Mouse (Mus musculus) embryonic facial prominence, embryonic 12.5 days (tissue): ENCODE results near the gene Cdc42ep3. TPM values are rescaled to one million over a fixed set of nuclear protein-coding genes. Genes with fewer than 3 reads are reported as not detected.

Experiments
- ATAC-seq: fragments of 200-750 bp; cut with Nextera tagmentation; 2 replicates; pipeline ENCODE4 v1.8.0; 2017; ENCODE audit not compliant: insufficient number of reproducible peaks, insufficient read depth, low FRiP score, low TSS enrichment
- H3K27ac ChIP-seq: fragments of 300-500 bp; sonication (generic); 2 replicates; pipeline ENCODE4 v1.5.1; 2016; ENCODE audit warnings: mild to moderate bottlenecking
- H3K27me3 ChIP-seq: fragments of 300-500 bp; sonication (generic); 2 replicates; pipeline ENCODE4 v1.6.1; 2016; ENCODE audit warnings: mild to moderate bottlenecking, moderate library complexity
- H3K36me3 ChIP-seq: fragments of 300-500 bp; sonication (generic); 2 replicates; pipeline ENCODE4 v1.6.1; 2016; ENCODE audit warnings: mild to moderate bottlenecking
- H3K4me1 ChIP-seq: fragments of 300-500 bp; sonication (generic); 2 replicates; pipeline ENCODE4 v1.6.1; 2016
- H3K4me2 ChIP-seq: fragments of 300-500 bp; sonication (generic); replicated peaks from 2 replicates; pipeline ENCODE4 v1.6.1; 2016; ENCODE audit warnings: mild to moderate bottlenecking, moderate library complexity
- H3K4me3 ChIP-seq: fragments of 300-500 bp; sonication (generic); 2 replicates; pipeline ENCODE4 v1.5.1; 2016; ENCODE audit warnings: mild to moderate bottlenecking
- H3K9ac ChIP-seq: fragments of 300-500 bp; sonication (generic); 2 replicates; pipeline ENCODE4 v1.6.1; 2016; ENCODE audit warnings: mild to moderate bottlenecking, moderate library complexity
- H3K9me3 ChIP-seq: fragments of 300-500 bp; sonication (generic); 2 replicates; pipeline ENCODE4 v1.6.1; 2016; ENCODE audit warnings: mild to moderate bottlenecking, moderate library complexity
- WGBS: fragments of 180-500 bp; shearing (Covaris S2); methylation state at CpG from one replicate; pipeline ENCODE4 v1.1.7; 2016; 5-methylcytosine and 5-hydroxymethylcytosine counted together
- polyA plus RNA-seq: library from polyadenylated mRNA; unstranded; fragments of >200 nt; fragmentation: Nextera tagmentation; extraction: Ambion mirVana; gene quantifications from 2 replicates; pipeline ENCODE4 v1.2.1, GENCODE M21; 2016

Cdc42ep3 gene
- polyA plus RNA-seq, 1 experiment from 2014 or later: 61.5 TPM

DNA sequence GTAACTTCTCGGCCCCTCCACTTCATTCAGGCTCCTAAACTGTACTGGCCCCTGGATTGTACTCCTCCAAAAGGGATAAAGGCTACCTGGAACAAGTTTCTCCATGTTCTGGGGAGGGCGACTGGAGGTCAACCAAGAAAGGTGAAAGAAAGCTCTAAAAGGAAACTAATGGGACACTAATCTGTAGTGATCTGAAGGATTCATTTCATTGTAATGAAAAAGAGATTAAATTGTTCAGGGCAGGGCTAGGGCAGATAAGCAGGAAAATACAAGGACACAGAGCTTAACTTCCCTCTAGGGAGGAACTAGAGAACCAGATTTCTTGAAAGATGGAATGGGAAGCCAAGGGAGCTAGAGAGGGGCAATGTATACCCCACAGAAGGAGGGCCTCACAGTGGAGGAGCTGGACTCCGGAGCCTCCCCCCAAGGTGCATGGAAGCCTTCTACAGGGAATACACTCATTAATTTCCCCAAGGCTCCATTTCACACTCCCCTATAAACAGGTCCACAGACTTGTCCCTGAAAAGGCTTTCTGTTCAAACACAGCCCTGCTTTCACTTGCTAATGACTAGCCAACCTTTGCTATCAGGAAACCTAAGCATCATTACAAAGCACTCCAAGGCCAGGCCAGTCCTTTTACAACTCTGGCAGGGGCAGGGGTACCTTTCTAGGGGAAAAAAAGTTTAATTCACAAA lies 12.1 kb downstream of the Cdc42ep3 start:
- no peak overlapping the region for H3K9ac ChIP-seq
- whole genome bisulfite sequencing: 39% methylated on average over 3 of the region's 3 CpGs
- H3K27ac ChIP-seq: no peak overlapping the region
- H3K4me3 ChIP-seq: no peak overlapping the region
- 0 out of 2 replicates have a peak, but pooled peaks cover 9% of the 10 kb centered on the region for H3K4me1 ChIP-seq
- H3K36me3 ChIP-seq: peaks cover 2% of the 10 kb centered on the region; the same call in 1 of the 2 replicates
- H3K4me2 ChIP-seq: no peak overlapping the region
- no peaks in the 10 kb centered on the region for H3K9me3 ChIP-seq
- H3K27me3 ChIP-seq: no peaks in the 10 kb centered on the region
- no peak for ATAC-seq

DNA sequence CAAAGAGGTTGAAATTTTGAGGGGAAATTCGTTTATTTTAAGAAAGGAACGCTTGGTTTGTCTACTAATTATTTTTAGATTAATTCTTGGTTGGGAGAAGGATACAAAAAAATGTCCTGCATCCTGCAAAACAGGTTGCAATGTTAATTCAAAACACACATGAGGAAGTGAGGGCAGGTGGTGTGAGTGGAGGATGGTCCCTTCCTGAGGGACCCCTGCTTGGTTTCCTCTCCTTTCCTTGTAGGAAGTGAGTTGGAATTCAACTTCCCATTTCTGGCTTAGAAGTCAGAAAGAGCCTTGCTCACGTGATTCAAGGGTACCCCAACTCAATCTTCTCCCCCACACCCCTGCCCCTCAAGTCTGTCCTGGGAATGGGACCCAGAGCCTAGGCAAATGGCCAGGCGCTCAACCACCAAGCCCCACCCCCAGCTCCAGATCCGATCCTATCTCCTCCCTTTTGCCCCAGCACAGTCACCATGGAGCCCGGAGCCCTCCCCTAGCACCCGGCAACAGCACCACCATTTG lies 12.9 kb downstream of the Cdc42ep3 start:
- Histone ChIP-seq H3K4me2 (no peak overlapping the region), H3K9me3 (no peaks in the 10 kb centered on the region), H3K27me3 (no peaks in the 10 kb centered on the region), H3K4me3 (no peak overlapping the region), H3K4me1 (0 out of 2 replicates have a peak, but pooled peaks cover 9% of the 10 kb centered on the region), H3K9ac (no peak overlapping the region), H3K27ac (no peak overlapping the region), H3K36me3 (no peaks in the 10 kb centered on the region; the same call in 1 of the 2 replicates)
- 76% methylated on average over 7 of the region's 7 CpGs for WGBS
- ATAC-seq: no peak

DNA sequence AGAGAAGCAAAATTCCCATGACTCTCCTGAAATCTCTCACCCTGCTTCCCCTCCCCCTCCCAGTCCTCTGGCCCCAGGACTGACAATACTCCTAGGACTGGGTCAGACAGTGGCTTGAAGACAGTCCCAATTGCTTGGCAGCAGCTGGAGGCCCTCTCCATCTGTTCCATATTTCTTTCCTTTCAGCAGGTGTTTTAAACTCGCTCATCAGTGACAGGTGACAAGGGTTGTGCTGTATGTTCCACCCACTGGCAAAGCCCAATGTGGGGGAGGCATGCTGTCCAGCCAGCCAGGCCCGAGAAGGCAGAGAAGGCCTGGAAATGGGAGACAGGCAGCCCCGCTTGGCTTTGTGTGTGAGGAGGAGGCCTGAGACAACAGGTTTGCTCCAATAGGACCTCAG lies 17.4 kb downstream of the Cdc42ep3 start:
- H3K4me1 ChIP-seq: no peaks in the 10 kb centered on the region
- H3K36me3 ChIP-seq: peaks cover 14% of the 10 kb centered on the region
- no peak for ATAC-seq
- H3K9ac ChIP-seq: no peak overlapping the region
- H3K4me2 ChIP-seq: no peak overlapping the region
- 79% methylated on average over 3 of the region's 3 CpGs for WGBS
- no peaks in the 10 kb centered on the region for H3K27me3 ChIP-seq
- no peak overlapping the region for H3K27ac ChIP-seq
- no peaks in the 10 kb centered on the region for H3K9me3 ChIP-seq
- H3K4me3 ChIP-seq: no peak overlapping the region

- Histone ChIP-seq H3K4me3 (no peak overlapping the region), H3K9me3 (no peaks in the 10 kb centered on the region), H3K27ac (no peak overlapping the region), H3K4me2 (no peak overlapping the region), H3K36me3 (peaks cover 14% of the 10 kb centered on the region), H3K9ac (no peak overlapping the region), H3K27me3 (no peaks in the 10 kb centered on the region), H3K4me1 (no peaks in the 10 kb centered on the region)
- WGBS: 87% methylated on average over 11 of the region's 11 CpGs
- ATAC-seq: no peak
These were observed 20.2 kb downstream of the Cdc42ep3 start for GRCm38 (mm10) chr17:79334701-79335100.

DNA sequence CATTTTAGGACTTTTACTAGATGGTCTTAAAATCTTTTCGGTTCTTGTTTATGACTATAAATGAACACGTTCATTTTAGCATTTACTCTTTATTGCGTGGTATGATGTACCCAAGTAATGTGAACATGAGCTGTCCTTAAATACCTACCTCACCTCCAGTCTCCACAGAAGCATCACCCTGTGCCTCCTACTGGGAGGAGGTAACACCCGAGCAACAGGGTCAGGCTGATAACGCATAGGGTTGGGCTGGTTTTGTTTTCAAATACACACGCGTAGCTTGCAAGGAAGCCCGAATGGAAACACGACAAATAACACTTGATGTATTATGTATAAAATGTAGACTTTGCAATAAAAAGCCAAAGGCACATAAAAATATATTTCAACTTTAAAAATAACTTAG lies 21.2 kb downstream of the Cdc42ep3 start:
- Histone ChIP-seq H3K27ac (no peak overlapping the region), H3K4me1 (no peaks in the 10 kb centered on the region), H3K4me2 (no peak overlapping the region), H3K27me3 (no peaks in the 10 kb centered on the region), H3K9me3 (no peaks in the 10 kb centered on the region), H3K4me3 (no peak overlapping the region), H3K9ac (no peak overlapping the region), H3K36me3 (peaks cover 14% of the 10 kb centered on the region)
- 91% methylated on average over 9 of the region's 9 CpGs for WGBS
- no peak for ATAC-seq

DNA sequence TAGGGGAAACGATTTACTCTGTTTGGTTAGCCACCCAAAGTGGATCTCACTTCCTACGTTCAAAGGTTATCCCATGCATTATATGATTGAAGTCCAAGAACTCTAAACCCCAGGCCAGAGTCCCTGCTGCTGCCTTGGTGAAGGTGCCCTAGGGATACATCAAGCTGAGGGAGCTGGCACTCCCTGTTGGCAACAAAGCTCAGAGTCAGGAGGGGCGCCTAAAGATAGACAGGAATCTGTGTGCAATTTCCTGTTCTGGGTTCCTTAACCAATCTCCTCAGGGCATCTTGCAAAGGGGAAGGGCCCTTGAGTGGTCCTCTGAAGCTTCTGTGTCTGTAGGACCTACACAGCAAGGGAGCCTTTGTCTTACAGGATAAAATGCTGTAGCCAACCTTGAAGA lies 22.0 kb downstream of the Cdc42ep3 start:
- WGBS: 60% methylated on average over 3 of the region's 3 CpGs
- Histone ChIP-seq H3K9ac (no peak overlapping the region), H3K27ac (no peak overlapping the region), H3K27me3 (no peaks in the 10 kb centered on the region), H3K4me3 (no peak overlapping the region), H3K36me3 (peaks cover 14% of the 10 kb centered on the region), H3K9me3 (no peaks in the 10 kb centered on the region), H3K4me1 (no peaks in the 10 kb centered on the region), H3K4me2 (no peak overlapping the region)
- ATAC-seq: no peak

DNA sequence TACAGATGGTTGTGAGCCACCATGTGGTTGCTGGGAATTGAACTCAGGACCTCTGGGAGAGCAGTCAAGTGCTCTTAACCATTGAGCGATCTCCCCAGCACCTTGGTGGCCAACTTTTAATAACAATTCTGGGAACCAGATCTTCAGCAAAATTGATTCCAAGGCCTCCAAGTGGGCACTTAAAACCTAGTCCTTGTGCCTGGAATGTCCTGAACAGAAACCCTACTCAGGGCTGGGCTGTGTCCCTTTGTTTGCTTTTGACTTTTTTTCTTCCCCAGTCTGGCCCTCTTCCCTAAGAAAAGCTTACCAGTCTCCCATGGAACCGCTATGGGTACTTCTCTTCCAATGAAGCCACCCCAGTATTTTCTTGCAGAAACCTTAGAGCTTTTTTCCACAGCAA lies 24.5 kb downstream of the Cdc42ep3 start:
- Histone ChIP-seq H3K4me3 (no peak overlapping the region), H3K4me1 (no peaks in the 10 kb centered on the region), H3K36me3 (peaks cover 14% of the 10 kb centered on the region)

DNA sequence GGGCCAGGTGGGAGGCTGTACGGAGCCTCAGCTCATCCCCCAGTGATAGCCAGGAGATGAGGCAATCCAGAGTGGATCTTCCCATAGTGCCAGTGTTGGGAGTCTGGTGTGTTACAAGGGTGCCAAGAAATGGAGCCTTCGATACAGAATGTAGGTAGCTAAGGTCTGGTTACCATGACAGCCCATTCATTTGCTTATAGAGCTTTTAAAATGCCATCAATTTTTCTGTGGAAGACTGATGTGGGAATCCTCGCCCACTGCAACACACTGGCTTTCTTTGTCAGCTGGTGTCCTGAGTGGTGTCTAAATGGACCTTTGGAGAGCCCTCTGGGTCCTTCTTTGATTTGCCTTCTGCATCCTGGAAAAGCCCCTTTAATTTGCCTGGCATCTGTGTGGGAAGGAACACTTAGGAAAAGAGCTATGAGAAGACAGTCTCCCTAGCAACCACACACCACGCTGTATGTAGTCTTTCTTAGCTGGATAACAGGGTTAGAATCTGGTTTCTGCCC lies 28.0 kb downstream of the Cdc42ep3 start:
- no peak overlapping the region for H3K27ac ChIP-seq
- H3K4me3 ChIP-seq: no peak overlapping the region
- H3K4me2 ChIP-seq: no peak overlapping the region
- ATAC-seq: no peak
- no peaks in the 10 kb centered on the region for H3K27me3 ChIP-seq
- no peaks in the 10 kb centered on the region for H3K36me3 ChIP-seq
- 86% methylated on average over 4 of the region's 4 CpGs for WGBS
- no peaks in the 10 kb centered on the region for H3K9me3 ChIP-seq
- H3K9ac ChIP-seq: no peak overlapping the region
- H3K4me1 ChIP-seq: no peaks in the 10 kb centered on the region

More for the DNA sequence above, 24.5 kb downstream of the Cdc42ep3 start:
- no peak for ATAC-seq
- H3K27me3 ChIP-seq: no peaks in the 10 kb centered on the region
- no peak overlapping the region for H3K9ac ChIP-seq
- no peak overlapping the region for H3K4me2 ChIP-seq
- no peaks in the 10 kb centered on the region for H3K9me3 ChIP-seq
- no peak overlapping the region for H3K27ac ChIP-seq
- 93% methylated on average over 2 of the region's 2 CpGs for WGBS

GRCm38 (mm10) chr17:79317085-79317751 lies 37.7 kb downstream of the Cdc42ep3 start:
- H3K27ac ChIP-seq: no peak overlapping the region

GRCm38 (mm10) chr17:79315415-79316094 lies 39.3 kb downstream of the Cdc42ep3 start:
- Histone ChIP-seq H3K9ac (no peak overlapping the region), H3K4me3 (no peak overlapping the region), H3K9me3 (no peaks in the 10 kb centered on the region), H3K36me3 (no peaks in the 10 kb centered on the region), H3K27ac (no peak overlapping the region), H3K4me2 (no peak overlapping the region), H3K27me3 (no peaks in the 10 kb centered on the region), H3K4me1 (no peaks in the 10 kb centered on the region)
- ATAC-seq: no peak
- 78% methylated on average over 4 of the region's 4 CpGs for WGBS

More at GRCm38 (mm10) chr17:79317085-79317751, 37.7 kb downstream of the Cdc42ep3 start:
- Histone ChIP-seq H3K27me3 (no peaks in the 10 kb centered on the region), H3K4me2 (no peak overlapping the region), H3K4me1 (no peaks in the 10 kb centered on the region), H3K36me3 (no peaks in the 10 kb centered on the region), H3K9ac (no peak overlapping the region), H3K4me3 (no peak overlapping the region), H3K9me3 (no peaks in the 10 kb centered on the region)
- no peak for ATAC-seq
- WGBS: 67% methylated on average over 12 of the region's 12 CpGs

DNA sequence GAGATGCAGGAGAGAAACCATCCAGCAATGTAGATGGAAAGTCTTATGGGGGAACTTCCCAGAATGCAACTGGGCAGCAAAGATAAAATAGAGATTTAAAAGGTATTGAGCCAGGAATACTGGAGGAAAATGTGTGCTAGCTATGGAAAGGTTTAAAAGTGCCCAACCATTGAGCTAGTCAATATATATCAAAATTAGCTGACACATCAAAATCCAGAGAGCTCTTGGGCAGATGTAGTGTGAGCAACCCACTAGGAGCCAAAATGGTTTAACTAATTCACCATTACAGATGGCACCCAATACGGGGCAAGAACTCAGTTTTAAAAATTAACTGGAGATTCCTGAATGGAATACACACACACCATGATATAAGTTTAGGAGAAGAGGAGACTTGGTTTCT lies 44.4 kb downstream of the Cdc42ep3 start:
- no peaks in the 10 kb centered on the region for H3K4me1 ChIP-seq
- no peaks in the 10 kb centered on the region for H3K27me3 ChIP-seq
- no peak overlapping the region for H3K27ac ChIP-seq
- H3K9me3 ChIP-seq: no peaks in the 10 kb centered on the region
- no peak overlapping the region for H3K9ac ChIP-seq
- no peak overlapping the region for H3K4me2 ChIP-seq
- ATAC-seq: no peak
- WGBS: 83% methylated on average over 1 of the region's 1 CpGs
- H3K4me3 ChIP-seq: no peak overlapping the region
- H3K36me3 ChIP-seq: no peaks in the 10 kb centered on the region
